Mouse (Mus musculus): ENCODE data around the gene Emd. TPM values are rescaled to one million over a fixed set of nuclear protein-coding genes. Genes with fewer than 3 reads are reported as not detected.

Emd gene
- polyA plus RNA-seq, 1 experiment from 2014 or later, result 18.1 TPM

GRCm38 (mm10) chrX:74246213-74246681, 8.2 kb upstream of the Emd start:
- peak overlapping the region; percentile 69 for H3K9ac ChIP-seq (replicated peaks)
- peak overlapping the region; percentile 92 for H3K27ac ChIP-seq (replicated peaks)
- peak; percentile 91 for ATAC-seq (replicated peaks)

GRCm38 (mm10) chrX:74246693-74247092, 7.8 kb upstream of the Emd start:
- ATAC-seq (replicated peaks), result peak; percentile 46
- Histone ChIP-seq H3K27ac (replicated peaks) (peak overlapping the region; percentile 81), H3K4me2 (replicated peaks) (peak overlapping the region; percentile 48), H3K9ac (replicated peaks) (peak overlapping the region; percentile 47), H3K4me3 (peak overlapping the region; percentile 62), H3K27me3 (no peaks in the 10 kb centered on the region), H3K4me1 (peaks cover 16% of the 10 kb centered on the region), H3K36me3 (peaks cover 13% of the 10 kb centered on the region), H3K9me3 (no peaks in the 10 kb centered on the region)
- 28% methylated on average over 15 of the region's 15 CpGs for WGBS

More at GRCm38 (mm10) chrX:74246213-74246681, 8.2 kb upstream of the Emd start:
- H3K4me1 ChIP-seq, result peaks cover 16% of the 10 kb centered on the region
- WGBS, result 23% methylated on average over 38 of the region's 38 CpGs
- H3K4me3 ChIP-seq, result peak overlapping the region; percentile 62
- no peaks in the 10 kb centered on the region for H3K9me3 ChIP-seq
- peak overlapping the region; percentile 56 for H3K4me2 ChIP-seq (replicated peaks)
- no peaks in the 10 kb centered on the region for H3K27me3 ChIP-seq
- H3K36me3 ChIP-seq, result peaks cover 17% of the 10 kb centered on the region

GRCm38 (mm10) chrX:74248651-74249050, 5.8 kb upstream of the Emd start:
- Histone ChIP-seq H3K4me2 (replicated peaks) (0 out of 2 replicates have a peak overlapping the region, but pooled peaks have one; percentile 60), H3K36me3 (no peaks in the 10 kb centered on the region), H3K27ac (replicated peaks) (no peak overlapping the region), H3K9ac (replicated peaks) (no peak overlapping the region), H3K9me3 (no peaks in the 10 kb centered on the region), H3K4me1 (peaks cover 5% of the 10 kb centered on the region), H3K4me3 (no peak overlapping the region), H3K27me3 (no peaks in the 10 kb centered on the region)
- 17% methylated on average over 3 of the region's 3 CpGs for WGBS
- ATAC-seq (replicated peaks), result no peak

GRCm38 (mm10) chrX:74249615-74250014, 4.9 kb upstream of the Emd start, which contains the start of gene Flna:
Flna (minus strand) TSS chrX:74249820.
- H3K9ac ChIP-seq (replicated peaks), result peak within 1 kb of the TSS; percentile 49
- no peaks in the 10 kb centered on the region for H3K27me3 ChIP-seq
- H3K4me2 ChIP-seq (replicated peaks), result peak within 1 kb of the TSS; percentile 60
- ATAC-seq (replicated peaks), result no peak
- no peaks in the 10 kb centered on the region for H3K36me3 ChIP-seq
- peak within 1 kb of the TSS; percentile 44 for H3K4me3 ChIP-seq
- peak within 1 kb of the TSS; percentile 15; the same call in 1 of the 2 replicates for H3K27ac ChIP-seq (replicated peaks)
- WGBS, result 23% methylated on average over 38 of the region's 38 CpGs
- H3K4me1 ChIP-seq, result no peaks in the 10 kb centered on the region
- H3K9me3 ChIP-seq, result no peaks in the 10 kb centered on the region

- H3K27me3 ChIP-seq, result no peaks in the 10 kb centered on the region
- no peak; the same call in none of the 2 replicates for ATAC-seq (replicated peaks)
Observed at GRCm38 (mm10) chrX:74254888-74255565, 540 bp downstream of the Emd start.

GRCm38 (mm10) chrX:74257746-74258145, 3.3 kb downstream of the Emd start:
- 0 out of 2 replicates have a peak, but pooled peaks cover 3% of the 10 kb centered on the region for H3K36me3 ChIP-seq
- peaks cover 14% of the 10 kb centered on the region for H3K4me1 ChIP-seq
- no peak overlapping the region for H3K4me3 ChIP-seq
- 94% methylated on average over 3 of the region's 3 CpGs for WGBS
- no peaks in the 10 kb centered on the region for H3K9me3 ChIP-seq
- no peak overlapping the region for H3K27ac ChIP-seq (replicated peaks)
- no peak overlapping the region for H3K4me2 ChIP-seq (replicated peaks)
- no peak overlapping the region for H3K9ac ChIP-seq (replicated peaks)
- no peak for ATAC-seq (replicated peaks)
- H3K27me3 ChIP-seq, result no peaks in the 10 kb centered on the region

More at GRCm38 (mm10) chrX:74254888-74255565, 540 bp downstream of the Emd start:
- H3K27ac ChIP-seq (replicated peaks), result peak overlapping the region; percentile 92
- H3K4me1 ChIP-seq, result peaks cover 14% of the 10 kb centered on the region
- H3K4me3 ChIP-seq, result peak overlapping the region; percentile 58
- H3K9ac ChIP-seq (replicated peaks), result peak overlapping the region; percentile 73
- WGBS, result 22% methylated on average over 31 of the region's 31 CpGs
- H3K36me3 ChIP-seq, result 0 out of 2 replicates have a peak, but pooled peaks cover 3% of the 10 kb centered on the region
- no peaks in the 10 kb centered on the region for H3K9me3 ChIP-seq
- peak overlapping the region; percentile 63 for H3K4me2 ChIP-seq (replicated peaks)

- Histone ChIP-seq H3K27me3 (no peaks in the 10 kb centered on the region), H3K4me2 (replicated peaks) (peak overlapping the region; percentile 48), H3K27ac (replicated peaks) (peak overlapping the region; percentile 95), H3K4me1 (peaks cover 13% of the 10 kb centered on the region), H3K9me3 (no peaks in the 10 kb centered on the region), H3K4me3 (peak overlapping the region; percentile 61), H3K36me3 (peaks cover 4% of the 10 kb centered on the region; the same call in 1 of the 2 replicates), H3K9ac (replicated peaks) (peak overlapping the region; percentile 55)
- WGBS, result 27% methylated on average over 3 of the region's 3 CpGs
- peak; percentile 30; the same call in 1 of the 2 replicates for ATAC-seq (replicated peaks)
Observed at GRCm38 (mm10) chrX:74269736-74270061, 15.2 kb downstream of the Emd start.

GRCm38 (mm10) chrX:74270062-74270901, 15.8 kb downstream of the Emd start, which contains the start of gene Rpl10:
Rpl10 (plus strand) TSS chrX:74270812.
- peak; percentile 97 for ATAC-seq (replicated peaks)
- H3K4me2 ChIP-seq (replicated peaks), result peak within 1 kb of the TSS; percentile 49
- H3K36me3 ChIP-seq, result peaks cover 4% of the 10 kb centered on the region; the same call in 1 of the 2 replicates
- WGBS, result 22% methylated on average over 42 of the region's 42 CpGs
- no peaks in the 10 kb centered on the region for H3K9me3 ChIP-seq
- peaks cover 13% of the 10 kb centered on the region for H3K4me1 ChIP-seq
- H3K4me3 ChIP-seq, result peak within 1 kb of the TSS; percentile 61
- H3K27ac ChIP-seq (replicated peaks), result peak within 1 kb of the TSS; percentile 95
- H3K9ac ChIP-seq (replicated peaks), result peak within 1 kb of the TSS; percentile 70
- H3K27me3 ChIP-seq, result no peaks in the 10 kb centered on the region

- H3K4me3 ChIP-seq, result peak overlapping the region; percentile 61
- no peaks in the 10 kb centered on the region for H3K9me3 ChIP-seq
- H3K27ac ChIP-seq (replicated peaks), result peak overlapping the region; percentile 95
- H3K4me1 ChIP-seq, result peaks cover 13% of the 10 kb centered on the region
- ATAC-seq (replicated peaks), result 0 out of 2 replicates have a peak, but pooled peaks have one; percentile 0
- no peaks in the 10 kb centered on the region for H3K27me3 ChIP-seq
- H3K4me2 ChIP-seq (replicated peaks), result peak overlapping the region; percentile 49
- peaks cover 4% of the 10 kb centered on the region; the same call in 1 of the 2 replicates for H3K36me3 ChIP-seq
- H3K9ac ChIP-seq (replicated peaks), result peak overlapping the region; percentile 70
- 18% methylated on average over 27 of the region's 27 CpGs for WGBS
Observed at GRCm38 (mm10) chrX:74270902-74271551, 16.5 kb downstream of the Emd start.

GRCm38 (mm10) chrX:74273422-74274322, 19.2 kb downstream of the Emd start:
- peaks cover 4% of the 10 kb centered on the region; the same call in 1 of the 2 replicates for H3K36me3 ChIP-seq
- H3K27ac ChIP-seq (replicated peaks), result no peak overlapping the region
- no peaks in the 10 kb centered on the region for H3K9me3 ChIP-seq
- H3K4me3 ChIP-seq, result no peak overlapping the region
- peaks cover 13% of the 10 kb centered on the region for H3K4me1 ChIP-seq
- 29% methylated on average over 10 of the region's 10 CpGs for WGBS
- H3K9ac ChIP-seq (replicated peaks), result no peak overlapping the region
- H3K4me2 ChIP-seq (replicated peaks), result no peak overlapping the region
- H3K27me3 ChIP-seq, result no peaks in the 10 kb centered on the region
- no peak for ATAC-seq (replicated peaks)

GRCm38 (mm10) chrX:74277916-74278315, 23.4 kb downstream of the Emd start:
- Histone ChIP-seq H3K9ac (replicated peaks) (no peak overlapping the region), H3K9me3 (no peaks in the 10 kb centered on the region), H3K4me3 (no peak overlapping the region), H3K27me3 (no peaks in the 10 kb centered on the region), H3K27ac (replicated peaks) (no peak overlapping the region), H3K36me3 (peaks cover 4% of the 10 kb centered on the region; the same call in 1 of the 2 replicates), H3K4me1 (peaks cover 8% of the 10 kb centered on the region), H3K4me2 (replicated peaks) (no peak overlapping the region)
- WGBS, result 75% methylated on average over 8 of the region's 8 CpGs
- ATAC-seq (replicated peaks), result no peak
